ENCODE assay signal across 7 mouse cellular contexts in genomic region chr16:16599586-16600401, GRCm38 (mm10). TPM values are rescaled to one million over a fixed set of nuclear protein-coding genes. Genes with fewer than 3 reads are reported as not detected.
DNase-seq lines count a peak whose midpoint lies in the region; ATAC-seq lines count a peak whose summit lies in the region.

No protein-coding gene starts in this region.

- no peaks in the 10 kb centered on the region for H3K27me3 ChIP-seq in intestine, embryonic 16.5 days (replicated peaks; ENCODE audit: control insufficient read depth, insufficient read depth, low read length)
- H3K27me3 ChIP-seq in limb, embryonic 13.5 days = no peaks in the 10 kb centered on the region
- peaks cover 14% of the 10 kb centered on the region for H3K27me3 ChIP-seq in midbrain, embryonic 12.5 days
- H3K27me3 ChIP-seq in stomach, embryonic 15.5 days (replicated peaks) = no peaks in the 10 kb centered on the region

- DNase-seq in adrenal gland, postnatal 4 days (ENCODE audit: low spot score in 2 of 2) = peak; percentile 5 to 25
- peak; percentile 59 for DNase-seq in embryo, embryonic 9.5 days (ENCODE audit: extremely low spot score)

- peak overlapping the region; percentile 95 for H3K27ac ChIP-seq in intestine, embryonic 16.5 days (ENCODE audit: low read length)
- H3K27ac ChIP-seq in limb, embryonic 13.5 days = peak overlapping the region; percentile 72; the same call in 1 of the 2 replicates
- no peak overlapping the region for H3K27ac ChIP-seq in midbrain, embryonic 12.5 days (replicated peaks)
- peak overlapping the region; percentile 91 for H3K27ac ChIP-seq in stomach, embryonic 15.5 days

- peak overlapping the region; percentile 79 for H3K4me3 ChIP-seq in intestine, embryonic 16.5 days (ENCODE audit: low read length)
- peak overlapping the region; percentile 77 for H3K4me3 ChIP-seq in limb, embryonic 13.5 days
- H3K4me3 ChIP-seq in midbrain, embryonic 12.5 days = peak overlapping the region; percentile 76
- H3K4me3 ChIP-seq in stomach, embryonic 15.5 days (replicated peaks) = peak overlapping the region; percentile 78

- H3K36me3 ChIP-seq in intestine, embryonic 16.5 days (ENCODE audit: control insufficient read depth, insufficient read depth, low read length) = no peaks in the 10 kb centered on the region
- H3K36me3 ChIP-seq in limb, embryonic 13.5 days = no peaks in the 10 kb centered on the region
- no peaks in the 10 kb centered on the region for H3K36me3 ChIP-seq in midbrain, embryonic 12.5 days
- no peaks in the 10 kb centered on the region for H3K36me3 ChIP-seq in stomach, embryonic 15.5 days

- WGBS in intestine, embryonic 16.5 days = under 1% methylated on average over 74 of the region's 77 CpGs
- under 1% methylated on average over 66 of the region's 77 CpGs for WGBS in limb, embryonic 13.5 days
- WGBS in midbrain, embryonic 12.5 days = under 1% methylated on average over 77 of the region's 77 CpGs
- WGBS in stomach, embryonic 15.5 days = under 1% methylated on average over 75 of the region's 77 CpGs

- peak overlapping the region; percentile 93 for H3K9ac ChIP-seq in intestine, embryonic 16.5 days (ENCODE audit: low read depth, low read length)
- H3K9ac ChIP-seq in limb, embryonic 13.5 days = peak overlapping the region; percentile 88
- H3K9ac ChIP-seq in midbrain, embryonic 12.5 days (replicated peaks) = peak overlapping the region; percentile 76
- peak overlapping the region; percentile 82 for H3K9ac ChIP-seq in stomach, embryonic 15.5 days

- no peaks in the 10 kb centered on the region for H3K4me1 ChIP-seq in intestine, embryonic 16.5 days (ENCODE audit: control insufficient read depth, insufficient read depth, low read length)
- H3K4me1 ChIP-seq in limb, embryonic 13.5 days = peaks cover 6% of the 10 kb centered on the region; the same call in 1 of the 2 replicates
- peaks cover 7% of the 10 kb centered on the region; the same call in 1 of the 2 replicates for H3K4me1 ChIP-seq in midbrain, embryonic 12.5 days
- H3K4me1 ChIP-seq in stomach, embryonic 15.5 days = no peaks in the 10 kb centered on the region

- no peaks in the 10 kb centered on the region for H3K9me3 ChIP-seq in intestine, embryonic 16.5 days (ENCODE audit: control insufficient read depth, low read length)
- H3K9me3 ChIP-seq in limb, embryonic 13.5 days = no peaks in the 10 kb centered on the region
- H3K9me3 ChIP-seq in midbrain, embryonic 12.5 days = no peaks in the 10 kb centered on the region
- no peaks in the 10 kb centered on the region for H3K9me3 ChIP-seq in stomach, embryonic 15.5 days

- ATAC-seq in granulocyte monocyte progenitor cell, adult 5-6 weeks (replicated peaks; ENCODE audit: poor library complexity, severe bottlenecking) = peak; percentile 95
- peak; percentile 99 for ATAC-seq in intestine, embryonic 16.5 days
- peak; percentile 92 for ATAC-seq in limb, embryonic 13.5 days (ENCODE audit: low FRiP score, low read depth)
- peak; percentile 94 for ATAC-seq in midbrain, embryonic 12.5 days (ENCODE audit: low FRiP score, low read depth)
- ATAC-seq in stomach, embryonic 15.5 days (ENCODE audit: insufficient read depth, low FRiP score, low read depth) = peak; percentile 99

- H3K4me2 ChIP-seq in intestine, embryonic 16.5 days (ENCODE audit: low read depth, low read length) = peak overlapping the region; percentile 77
- H3K4me2 ChIP-seq in limb, embryonic 13.5 days (replicated peaks) = peak overlapping the region; percentile 85
- H3K4me2 ChIP-seq in midbrain, embryonic 12.5 days (replicated peaks) = peak overlapping the region; percentile 98
- H3K4me2 ChIP-seq in stomach, embryonic 15.5 days = peak overlapping the region; percentile 89

RNA-seq across cellular contexts. Expression of gene Fgd4, which starts 0.6 kb away (rescaled TPM):
- 10 to 100 TPM; 17.4 to 18.8 TPM for total RNA-seq in adrenal gland, postnatal 4 days (2021)
- 18.9 and 26.8 TPM in 2 replicates for total RNA-seq in granulocyte monocyte progenitor cell, adult 5-6 weeks (2014; fragmentation: Nextera tagmentation)
- 36.9 and 38.8 TPM in 2 replicates for total RNA-seq in granulocyte monocyte progenitor cell, adult 5-6 weeks (2017)
- 13.0 and 14.4 TPM in 2 replicates for polyA plus RNA-seq in intestine, embryonic 16.5 days (2015; fragmentation: Nextera tagmentation; extraction: Ambion mirVana)
- polyA plus RNA-seq in limb, embryonic 13.5 days (2015; fragmentation: Nextera tagmentation; extraction: Ambion mirVana) = 8.5 and 8.6 TPM in 2 replicates
- 26.9 and 27.6 TPM in 2 replicates for polyA plus RNA-seq in midbrain, embryonic 12.5 days (2016; fragmentation: Nextera tagmentation; extraction: Ambion mirVana)
- 13.2 and 13.5 TPM in 2 replicates for polyA plus RNA-seq in stomach, embryonic 15.5 days (2015; fragmentation: Nextera tagmentation; extraction: Ambion mirVana)
